Mouse (Mus musculus) hematopoietic stem cell, adult 5-6 weeks (primary cell): Measurements from ENCODE around the gene Asgr1. TPM values are rescaled to one million over a fixed set of nuclear protein-coding genes. Genes with fewer than 3 reads are reported as not detected.

Source experiments
- ATAC-seq, 2 experiments: fragments of 125-278 bp in 1 of 2; replicated peaks in 1 of 2; 2 replicates each; pipeline ENCODE4 v1.8.0; 2016 to 2017; ENCODE audit warnings: inconsistent platforms in 2 of 2, mild to moderate bottlenecking in 2 of 2, moderate number of reproducible peaks in 2 of 2, low read depth in 1 of 2, moderate TSS enrichment in 1 of 2; ENCODE audit not compliant: low FRiP score in 2 of 2, poor library complexity in 2 of 2, severe bottlenecking in 2 of 2, insufficient read depth in 1 of 2, low TSS enrichment in 1 of 2
- total RNA-seq: library from RNA; stranded (forward); fragments of 172-1452, 232-1000 nt; gene quantifications from 2 replicates; pipeline ENCODE4 v1.2.3, GENCODE M21; 2017

The Asgr1 gene
- total RNA-seq, 1 experiment from 2014 or later: not detected

DNA sequence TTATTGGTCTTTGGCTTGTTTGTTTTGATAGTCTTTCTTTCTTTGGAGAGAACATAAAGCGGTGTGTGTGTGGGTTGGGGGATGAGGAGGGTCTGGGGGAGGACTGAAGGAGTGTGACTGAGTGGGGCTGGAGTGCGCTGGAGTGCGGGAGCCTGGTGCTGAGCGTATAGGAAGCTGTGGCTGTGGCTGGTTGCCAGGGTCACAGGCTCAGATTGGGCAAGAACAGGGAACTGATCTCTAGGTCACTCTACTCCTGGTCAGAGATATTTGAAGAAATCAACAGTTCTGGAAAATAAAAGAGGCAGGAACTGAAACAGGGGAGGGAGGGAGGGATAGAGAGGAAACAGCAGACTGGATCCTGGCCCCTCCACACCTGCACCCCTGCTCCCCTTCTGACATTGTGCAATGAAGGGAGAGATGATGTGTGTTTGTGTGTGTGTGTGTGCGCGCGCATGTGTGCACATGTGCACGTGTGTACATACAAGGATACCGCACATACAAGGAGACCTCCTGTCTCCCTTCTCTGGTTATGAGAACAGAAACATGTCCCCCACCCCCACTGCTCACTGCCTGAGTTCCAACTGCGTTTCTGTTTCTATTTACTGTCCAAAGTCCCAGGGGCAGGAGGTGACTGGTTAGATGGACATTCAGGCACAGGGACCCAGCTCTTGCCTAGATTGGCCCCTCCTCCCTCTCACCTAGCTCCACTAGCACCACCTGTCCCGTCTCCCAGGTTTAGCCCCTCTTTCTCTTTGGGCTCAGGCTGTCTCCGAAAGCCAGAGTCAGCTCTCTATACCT lies 38.3 kb downstream of the Asgr1 start, which contains the start of gene Asgr2:
Gene Asgr2 (plus strand): TSS at position 659 of the 798 bp plus-strand sequence.
- peak; percentile 81 for ATAC-seq

GRCm38 (mm10) chr11:70097396-70097795 lies 43.5 kb downstream of the Asgr1 start:
- ATAC-seq: no peak

DNA sequence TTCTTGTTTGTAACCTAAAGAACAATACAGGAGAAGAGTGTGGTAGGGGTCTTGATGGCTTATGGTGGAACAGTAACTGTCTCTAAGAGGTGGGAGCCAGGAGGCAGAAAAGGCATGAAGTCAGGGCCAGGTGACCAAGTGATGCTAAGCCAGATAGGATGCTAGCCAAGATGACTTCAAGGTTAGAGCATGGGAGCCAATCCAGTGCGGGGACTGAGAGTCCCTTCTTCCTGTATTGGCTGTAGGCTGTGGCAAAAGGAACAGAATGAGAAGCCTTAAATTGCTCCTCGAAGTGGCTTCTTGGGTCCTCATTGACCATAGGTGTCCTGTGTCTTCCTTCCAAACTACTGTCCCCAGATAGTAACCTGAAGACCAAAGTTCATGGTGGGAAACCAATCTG lies 45.2 kb downstream of the Asgr1 start:
- no peak for ATAC-seq

- no peak for ATAC-seq
Measured at GRCm38 (mm10) chr11:70099809-70100208, 45.9 kb downstream of the Asgr1 start.

DNA sequence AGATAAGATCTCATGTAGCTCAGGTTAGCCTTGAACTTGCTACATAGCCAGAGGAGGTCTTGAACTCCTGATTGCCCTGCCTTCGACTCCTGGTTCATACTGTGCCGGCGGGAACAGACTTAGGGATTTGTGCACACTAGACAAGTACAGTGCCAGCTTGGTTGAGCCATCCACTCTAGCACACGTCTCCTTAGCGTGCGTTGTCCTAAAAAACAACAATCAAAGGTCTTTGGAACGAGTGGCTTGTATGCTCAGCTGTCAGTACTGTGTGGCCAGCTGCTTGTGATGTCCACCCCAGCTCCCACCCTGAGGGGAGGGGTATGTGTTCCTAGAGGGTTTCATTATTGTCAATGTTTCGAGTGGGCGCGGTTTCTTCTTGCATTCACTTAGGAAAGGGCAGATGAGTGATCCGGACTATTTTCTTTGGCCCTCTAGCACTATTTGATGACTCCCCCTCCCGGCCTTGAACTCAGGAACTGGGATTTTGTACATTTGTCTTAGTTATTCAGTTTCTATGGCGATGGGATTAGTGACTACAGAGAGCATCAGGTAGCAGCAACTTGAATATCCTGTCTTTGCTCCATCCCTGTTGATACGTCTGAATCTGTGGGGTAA lies 49.9 kb downstream of the Asgr1 start:
- ATAC-seq: 0 out of 4 replicates have a peak, but pooled peaks of 1 of the 2 experiments have one; percentile 7

- ATAC-seq: no peak
Measured at GRCm38 (mm10) chr11:70107085-70107484, 53.2 kb downstream of the Asgr1 start.

Other genes starting within 250 kb of the Asgr1 start
- gene Tmem102, start 248.5 kb upstream of the Asgr1 start, total RNA-seq: 0.30 and 1.0 TPM in 2 replicates
- not detected in 2 replicates for gene Gm39566, start 238.8 kb upstream of the Asgr1 start, total RNA-seq
- not detected in 2 replicates for gene Spem2, start 235.6 kb upstream of the Asgr1 start, total RNA-seq
- not detected in 2 replicates for gene Spem1, start 231.9 kb upstream of the Asgr1 start, total RNA-seq
- gene Nlgn2, start 216.3 kb upstream of the Asgr1 start, total RNA-seq: 8.7 and 17.8 TPM in 2 replicates
- gene Tmem256, start 215.6 kb upstream of the Asgr1 start, total RNA-seq: 130 and 149 TPM in 2 replicates
- gene Plscr3, start 207.7 kb upstream of the Asgr1 start, total RNA-seq: 27.2 and 33.3 TPM in 2 replicates
- 0.50 and 4.4 TPM in 2 replicates for gene Tnk1, start 195.4 kb upstream of the Asgr1 start, total RNA-seq
- not detected in 2 replicates for gene Tmem95, start 176.1 kb upstream of the Asgr1 start, total RNA-seq
- gene Kctd11, start 172.7 kb upstream of the Asgr1 start, total RNA-seq: 1.3 and 2.7 TPM in 2 replicates
- gene Acap1, start 158.5 kb upstream of the Asgr1 start, total RNA-seq: 136 and 171 TPM in 2 replicates
- gene 2810408A11Rik, start 153.1 kb upstream of the Asgr1 start, total RNA-seq: 12.1 and 33.3 TPM in 2 replicates
- 23.3 and 34.1 TPM in 2 replicates for gene Neurl4, start 153.0 kb upstream of the Asgr1 start, total RNA-seq
- gene Gps2, start 140.2 kb upstream of the Asgr1 start, total RNA-seq: 37.0 and 64.9 TPM in 2 replicates
- gene Eif5a, start 132.1 kb upstream of the Asgr1 start, total RNA-seq: 553 and 938 TPM in 2 replicates
- 0.60 TPM in 1 of 2 replicates, not detected in the other for gene Ybx2, start 118.3 kb upstream of the Asgr1 start, total RNA-seq
- gene Slc2a4, start 105.9 kb upstream of the Asgr1 start, total RNA-seq: not detected in 2 replicates
- gene Cldn7, start 89.3 kb upstream of the Asgr1 start, total RNA-seq: 0.31 and 6.3 TPM in 2 replicates
- gene Ctdnep1, start 72.9 kb upstream of the Asgr1 start, total RNA-seq: 17.3 and 21.4 TPM in 2 replicates
- gene Elp5, start 71.6 kb upstream of the Asgr1 start, total RNA-seq: 48.6 and 59.9 TPM in 2 replicates
- gene Gabarap, start 62.9 kb upstream of the Asgr1 start, total RNA-seq: 211 and 252 TPM in 2 replicates
- gene Phf23, start 58.3 kb upstream of the Asgr1 start, total RNA-seq: 44.2 and 45.3 TPM in 2 replicates
- gene Dvl2, start 53.5 kb upstream of the Asgr1 start, total RNA-seq: 22.6 and 35.9 TPM in 2 replicates
- 42.8 and 51.7 TPM in 2 replicates for gene Acadvl, start 38.7 kb upstream of the Asgr1 start, total RNA-seq
- 9.3 and 10.0 TPM in 2 replicates for gene Dlg4, start 37.1 kb upstream of the Asgr1 start, total RNA-seq
- 0.45 TPM in 1 of 2 replicates, not detected in the other for gene Asgr2, start 38.6 kb downstream of the Asgr1 start, total RNA-seq
- 1.2 and 5.9 TPM in 2 replicates for gene Mgl2, start 76.2 kb downstream of the Asgr1 start, total RNA-seq
- gene Clec10a, start 102.1 kb downstream of the Asgr1 start, total RNA-seq: 9.9 and 14.6 TPM in 2 replicates
- gene Slc16a11, start 158.7 kb downstream of the Asgr1 start, total RNA-seq: 5.9 and 10.0 TPM in 2 replicates
- gene Slc16a13, start 167.0 kb downstream of the Asgr1 start, total RNA-seq: 13.4 and 15.6 TPM in 2 replicates
- gene Bcl6b, start 175.7 kb downstream of the Asgr1 start, total RNA-seq: 0.69 and 1.4 TPM in 2 replicates
- 19.7 and 35.1 TPM in 2 replicates for gene 0610010K14Rik, start 183.8 kb downstream of the Asgr1 start, total RNA-seq
- 3.7 TPM in 1 of 2 replicates, not detected in the other for gene Gm21988, start 185.7 kb downstream of the Asgr1 start, total RNA-seq
- 19.7 and 22.5 TPM in 2 replicates for gene Rnasek, start 185.8 kb downstream of the Asgr1 start, total RNA-seq
- gene Alox12, start 201.3 kb downstream of the Asgr1 start, total RNA-seq: 0.25 and 0.30 TPM in 2 replicates